ENCODE assay signal across 8 mouse cellular contexts in genomic region chrX:103186431-103186786, GRCm38 (mm10). TPM values are rescaled to one million over a fixed set of nuclear protein-coding genes. Genes with fewer than 3 reads are reported as not detected.
DNase-seq lines count a peak whose midpoint lies in the region; ATAC-seq and TF ChIP-seq lines count a peak whose summit lies in the region.

TSS of gene Nap1l2 (minus strand) at chrX:103186640.

- peak; percentile 4 for DNase-seq in adrenal gland, postnatal 25 days
- peak; percentile 72 for DNase-seq in embryonic facial prominence, embryonic 14.5 days (ENCODE audit: low spot score)
- peak; percentile 86 for DNase-seq in layer of hippocampus, adult 9-11 months
- peak; percentile 9 for DNase-seq in lung, postnatal 10 days
- peak; percentile 69 to 83 for DNase-seq in right cerebral cortex, postnatal 36 days (ENCODE audit: low spot score in 2 of 2)
- DNase-seq in natural killer cell, adult 2 months (ENCODE audit: low spot score in 2 of 2) = no peak

- peak within 1 kb of the TSS; percentile 38 for H3ac ChIP-seq in C2C12 (ENCODE audit: control insufficient read depth, insufficient read length, low read depth)

- TF ChIP-seq CTCF in C2C12 (IDR thresholded peaks at IDR 0.05; ENCODE audit: control insufficient read depth, insufficient read depth, insufficient read length) = no peak

- 20% methylated on average over 13 of the region's 13 CpGs for WGBS in embryonic facial prominence, embryonic 14.5 days
- 16% methylated on average over 12 of the region's 13 CpGs for WGBS in heart, embryonic 16.5 days

- H3K36me3 ChIP-seq in C2C12 (ENCODE audit: control insufficient read depth, insufficient read depth) = no peaks in the 10 kb centered on the region
- no peaks in the 10 kb centered on the region for H3K36me3 ChIP-seq in embryonic facial prominence, embryonic 14.5 days (ENCODE audit: control insufficient read depth, insufficient read depth, low read length)
- no peaks in the 10 kb centered on the region for H3K36me3 ChIP-seq in heart, embryonic 16.5 days (ENCODE audit: control insufficient read depth, insufficient read depth)

- no peaks in the 10 kb centered on the region for H3K79me2 ChIP-seq in C2C12 (ENCODE audit: control insufficient read depth, insufficient read depth)

- H3K27me3 ChIP-seq in C2C12 (ENCODE audit: control insufficient read depth, insufficient read depth, insufficient read length) = no peaks in the 10 kb centered on the region
- peaks cover 17% of the 10 kb centered on the region for H3K27me3 ChIP-seq in embryonic facial prominence, embryonic 14.5 days (replicated peaks; ENCODE audit: control insufficient read depth, insufficient read depth, low read length)
- peaks cover 20% of the 10 kb centered on the region for H3K27me3 ChIP-seq in heart, embryonic 16.5 days (ENCODE audit: control insufficient read depth, insufficient read depth, low read length)

- ATAC-seq in embryonic facial prominence, embryonic 14.5 days (ENCODE audit: low read depth) = peak; percentile 90
- ATAC-seq in heart, embryonic 16.5 days (replicated peaks; ENCODE audit: extremely low read depth, insufficient read depth, low FRiP score) = 0 out of 2 replicates have a peak, but pooled peaks have one; percentile 28

- H3K9ac ChIP-seq in embryonic facial prominence, embryonic 14.5 days (ENCODE audit: low read depth, low read length) = peak within 1 kb of the TSS; percentile 41
- H3K9ac ChIP-seq in heart, embryonic 16.5 days (ENCODE audit: low read length) = peak within 1 kb of the TSS; percentile 40; the same call in 1 of the 2 replicates

- no peaks in the 10 kb centered on the region for H3K9me3 ChIP-seq in embryonic facial prominence, embryonic 14.5 days (ENCODE audit: control insufficient read depth, low read length)
- no peaks in the 10 kb centered on the region for H3K9me3 ChIP-seq in heart, embryonic 16.5 days (replicated peaks; ENCODE audit: control insufficient read depth, low read length)

- H3K4me3 ChIP-seq in C2C12 (ENCODE audit: insufficient read depth, poor library complexity, severe bottlenecking) = peak within 1 kb of the TSS; percentile 6
- H3K4me3 ChIP-seq in embryonic facial prominence, embryonic 14.5 days (ENCODE audit: low read depth, low read length) = peak within 1 kb of the TSS; percentile 41
- H3K4me3 ChIP-seq in heart, embryonic 16.5 days (ENCODE audit: low read length) = peak within 1 kb of the TSS; percentile 51

- peak within 1 kb of the TSS; percentile 58 for H3K4me2 ChIP-seq in embryonic facial prominence, embryonic 14.5 days (ENCODE audit: low read depth, low read length)
- peak within 1 kb of the TSS; percentile 71 for H3K4me2 ChIP-seq in heart, embryonic 16.5 days (ENCODE audit: low read depth, low read length)

- H3K79me3 ChIP-seq in C2C12 (ENCODE audit: low read depth) = no peaks in the 10 kb centered on the region

- H3K4me1 ChIP-seq in embryonic facial prominence, embryonic 14.5 days (ENCODE audit: control insufficient read depth, insufficient read depth, low read length) = no peaks in the 10 kb centered on the region
- no peaks in the 10 kb centered on the region for H3K4me1 ChIP-seq in heart, embryonic 16.5 days (ENCODE audit: control insufficient read depth, insufficient read depth, low read length)

- no peak within 1 kb of the TSS for H3K27ac ChIP-seq in embryonic facial prominence, embryonic 14.5 days (replicated peaks; ENCODE audit: low read depth, low read length)
- H3K27ac ChIP-seq in heart, embryonic 16.5 days (ENCODE audit: low read length) = no peak within 1 kb of the TSS

TF ChIP-seq in C2C12, 6 proteins besides CTCF, POLR2A, EP300 and RAD21:
- no peak for TF ChIP-seq FOSL1 (IDR thresholded peaks at IDR 0.05; ENCODE audit: insufficient read depth, low read length, poor library complexity, severe bottlenecking)
- no peak for TF ChIP-seq USF1 (IDR thresholded peaks at IDR 0.05; ENCODE audit: low read depth)
- no peak for TF ChIP-seq MAX (IDR thresholded peaks at IDR 0.05)
- TF ChIP-seq CEBPB (IDR thresholded peaks at IDR 0.05; ENCODE audit: low read depth) = no peak
- no peak for TF ChIP-seq MYOD1 (IDR thresholded peaks at IDR 0.05; ENCODE audit: control insufficient read depth, insufficient read length, low read depth)
- no peak for TF ChIP-seq MYOG (IDR thresholded peaks at IDR 0.05; ENCODE audit: control insufficient read depth, extremely low read depth, insufficient read length)

RNA-seq across cellular contexts. Expression of gene Nap1l2, which starts in this region (rescaled TPM):
- polyA plus RNA-seq in C2C12 (2012; fragmentation: generic; extraction: Trizol) = 0.19 TPM
- 0.62 and 1.1 TPM in 2 replicates for total RNA-seq in adrenal gland, postnatal 25 days (2021)
- 2.3 and 3.3 TPM in 2 replicates for polyA plus RNA-seq in embryonic facial prominence, embryonic 14.5 days (2014; fragmentation: Nextera tagmentation; extraction: Ambion mirVana)
- 0.44 and 0.70 TPM in 2 replicates for polyA plus RNA-seq in heart, embryonic 16.5 days (2015; fragmentation: Nextera tagmentation; extraction: Ambion mirVana)

Comparison
In these comparisons a context has a peak if more than half of its experiments do, and no peak if none do; other contexts are left out.
1. Peak in ATAC-seq, H3K4me3 ChIP-seq, H3K9ac ChIP-seq and H3K4me2 ChIP-seq in heart, embryonic 16.5 days; RNA of the gene not detected or under 1 TPM.
2. DNase-seq: peak in adrenal gland, postnatal 25 days (single experiment), embryonic facial prominence, embryonic 14.5 days (single experiment), layer of hippocampus, adult 9-11 months (single experiment), lung, postnatal 10 days (single experiment) and right cerebral cortex, postnatal 36 days (2 of 2); none in natural killer cell, adult 2 months (0 of 2).
3. Peak in every context shown above with its lines, with median percentiles within 50 percentile points of each other: H3K4me3 ChIP-seq.